Mouse (Mus musculus) left cerebral cortex, adult 2 months (tissue): ENCODE results near the gene Phlpp1. TPM values are rescaled to one million over a fixed set of nuclear protein-coding genes. Genes with fewer than 3 reads are reported as not detected.

Experiments
- DNase-seq, 2 experiments: peaks; one replicate each; pipeline ENCODE4 v3.0.0; 2021 to 2022; ENCODE audit warnings: low spot score in 2 of 2, mixed read lengths in 1 of 2; ENCODE audit errors: extremely low spot score in 1 of 2
- H3K27ac ChIP-seq: fragments of 200-600 bp; 2 replicates; pipeline ENCODE4 v1.8.1; 2022
- H3K4me3 ChIP-seq: fragments of 200-600 bp; 2 replicates; pipeline ENCODE4 v1.8.1; 2022
- CTCF ChIP-seq: fragments of 200-600 bp; IDR thresholded peaks from 2 replicates; pipeline ENCODE4 v1.8.1; 2022; ENCODE audit warnings: antibody characterized with exemption, mild to moderate bottlenecking, moderate library complexity
- intact Hi-C: fragments of 180-260 bp; cut with DNase I; formaldehyde crosslinking; loops from one replicate; pipeline ENCODE4 v1.15.1; 2025
- total RNA-seq, 2 experiments: library from RNA; stranded (reverse); gene quantifications; 2 replicates each; pipeline ENCODE4 v1.2.3; 2021

Phlpp1 gene
- total RNA-seq, 2 experiments from 2014 or later = 63.1 to 68.4 TPM

GRCm38 (mm10) chr1:106184780-106185460 is 13.4 kb downstream of the Phlpp1 start:
- Histone ChIP-seq H3K4me3 (no peak overlapping the region), H3K27ac (no peak overlapping the region)
- intact Hi-C loops = no loop called here
- no peak for DNase-seq
- TF ChIP-seq CTCF = no peak

- intact Hi-C loops = no loop called here
- Histone ChIP-seq H3K27ac (no peak overlapping the region), H3K4me3 (no peak overlapping the region)
- no peak for TF ChIP-seq CTCF
- DNase-seq = no peak
Observed at GRCm38 (mm10) chr1:106185461-106185924, 13.9 kb downstream of the Phlpp1 start.

GRCm38 (mm10) chr1:106186062-106186461 is 14.5 kb downstream of the Phlpp1 start:
- TF ChIP-seq CTCF = no peak
- H3K27ac ChIP-seq = no peak overlapping the region
- H3K4me3 ChIP-seq = no peak overlapping the region
- no peak for DNase-seq
- intact Hi-C loops = no loop called here

- TF ChIP-seq CTCF = no peak
- no peak overlapping the region for H3K27ac ChIP-seq
- DNase-seq = no peak
- intact Hi-C loops = no loop called here
- no peak overlapping the region for H3K4me3 ChIP-seq
Observed at GRCm38 (mm10) chr1:106187480-106187879, 15.9 kb downstream of the Phlpp1 start.

- TF ChIP-seq CTCF = no peak
- intact Hi-C loops = no loop called here
- Histone ChIP-seq H3K4me3 (no peak overlapping the region), H3K27ac (no peak overlapping the region)
- DNase-seq = no peak
Observed at GRCm38 (mm10) chr1:106188756-106189155, 17.2 kb downstream of the Phlpp1 start.

GRCm38 (mm10) chr1:106189311-106189710 is 17.8 kb downstream of the Phlpp1 start:
- no peak overlapping the region for H3K27ac ChIP-seq
- no peak overlapping the region for H3K4me3 ChIP-seq
- no peak for DNase-seq
- no peak for TF ChIP-seq CTCF
- intact Hi-C loops = no loop called here

GRCm38 (mm10) chr1:106190695-106191094 is 19.1 kb downstream of the Phlpp1 start:
- no peak overlapping the region for H3K27ac ChIP-seq
- no peak for DNase-seq
- intact Hi-C loops = no loop called here
- H3K4me3 ChIP-seq = no peak overlapping the region
- TF ChIP-seq CTCF = no peak

- TF ChIP-seq CTCF = no peak
- H3K27ac ChIP-seq = no peak overlapping the region
- intact Hi-C loops = no loop called here
Observed at GRCm38 (mm10) chr1:106191885-106192284, 20.3 kb downstream of the Phlpp1 start.

GRCm38 (mm10) chr1:106192864-106193470 is 21.4 kb downstream of the Phlpp1 start:
- no peak for TF ChIP-seq CTCF
- intact Hi-C loops = no loop called here

More at GRCm38 (mm10) chr1:106191885-106192284, 20.3 kb downstream of the Phlpp1 start:
- no peak for DNase-seq
- H3K4me3 ChIP-seq = no peak overlapping the region

GRCm38 (mm10) chr1:106193487-106193886 is 21.9 kb downstream of the Phlpp1 start:
- no peak for TF ChIP-seq CTCF
- no peak for DNase-seq
- no peak overlapping the region for H3K4me3 ChIP-seq
- no peak overlapping the region for H3K27ac ChIP-seq
- intact Hi-C loops = no loop called here

More at GRCm38 (mm10) chr1:106192864-106193470, 21.4 kb downstream of the Phlpp1 start:
- no peak overlapping the region for H3K27ac ChIP-seq
- H3K4me3 ChIP-seq = no peak overlapping the region
- DNase-seq = no peak

GRCm38 (mm10) chr1:106194263-106194662 is 22.7 kb downstream of the Phlpp1 start:
- intact Hi-C loops = no loop called here
- DNase-seq = no peak
- Histone ChIP-seq H3K4me3 (no peak overlapping the region), H3K27ac (no peak overlapping the region)
- no peak for TF ChIP-seq CTCF

GRCm38 (mm10) chr1:106197991-106198390 is 26.4 kb downstream of the Phlpp1 start:
- H3K27ac ChIP-seq = peak overlapping the region; percentile 32; the same call in 1 of the 2 replicates
- intact Hi-C loops = no loop called here
- no peak for TF ChIP-seq CTCF
- H3K4me3 ChIP-seq = no peak overlapping the region
- DNase-seq = no peak
